Mouse (Mus musculus) CD4-positive, CD25-positive, alpha-beta regulatory T cell, adult 4 months (primary cell): ENCODE results near the gene Mapt. TPM values are rescaled to one million over a fixed set of nuclear protein-coding genes. Genes with fewer than 3 reads are reported as not detected.

Experiments
- polyA plus RNA-seq, 2 experiments: library from polyadenylated mRNA; unstranded; fragments of 100-300 nt; shearing (Covaris generic); gene quantifications; one replicate each; pipeline ENCODE4 v1.2.1; 2017

The Mapt gene
- polyA plus RNA-seq, 2 experiments from 2014 or later: 0.11 to 0.34 TPM

Other genes with a start within 250 kb of the Mapt start
- not detected for gene Crhr1, start 98.5 kb upstream of the Mapt start, polyA plus RNA-seq
- gene Sppl2c, start 45.1 kb upstream of the Mapt start, polyA plus RNA-seq: not detected
- gene Kansl1, start 237.5 kb downstream of the Mapt start, polyA plus RNA-seq: 10 to 100 TPM; 51.4 to 53.0 TPM